Mouse (Mus musculus) gastrocnemius, adult 18-20 months (tissue): ENCODE data around the gene Rrad. TPM values are rescaled to one million over a fixed set of nuclear protein-coding genes. Genes with fewer than 3 reads are reported as not detected.

ENCODE experiments used
- DNase-seq: peaks from one replicate; pipeline ENCODE4 v3.0.0; 2021; ENCODE audit warnings: low spot score
- total RNA-seq, 2 experiments: library from RNA; stranded (reverse); gene quantifications; 2 replicates each; pipeline ENCODE4 v1.2.3; 2021

Gene Rrad
- total RNA-seq, 2 experiments from 2014 or later, result 1.7 to 21.4 TPM

GRCm38 (mm10) chr8:104620765-104621164 is 10.4 kb downstream of the Rrad start:
- no peak for DNase-seq

GRCm38 (mm10) chr8:104613119-104613518 is 18.0 kb downstream of the Rrad start:
- no peak for DNase-seq

DNA sequence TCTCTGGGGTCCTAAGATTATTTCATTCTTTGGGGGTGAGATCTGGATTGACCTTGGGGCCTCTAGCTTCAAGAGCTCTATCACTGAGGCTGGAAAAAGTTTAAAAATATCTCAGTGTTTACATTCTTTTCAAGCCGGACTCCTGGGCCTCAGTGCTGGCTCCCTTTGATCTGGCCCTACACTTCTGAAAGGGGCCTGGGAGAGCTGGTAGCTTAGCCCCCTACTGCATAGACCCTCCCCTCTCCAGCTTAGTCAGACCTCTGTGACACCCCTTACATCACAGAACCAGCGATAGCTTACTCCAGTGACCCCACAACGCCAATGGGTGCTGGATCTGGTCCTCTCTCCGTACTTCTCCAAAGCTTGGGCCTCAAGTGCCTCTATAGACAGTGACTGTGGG is 19.5 kb downstream of the Rrad start:
- no peak for DNase-seq

DNA sequence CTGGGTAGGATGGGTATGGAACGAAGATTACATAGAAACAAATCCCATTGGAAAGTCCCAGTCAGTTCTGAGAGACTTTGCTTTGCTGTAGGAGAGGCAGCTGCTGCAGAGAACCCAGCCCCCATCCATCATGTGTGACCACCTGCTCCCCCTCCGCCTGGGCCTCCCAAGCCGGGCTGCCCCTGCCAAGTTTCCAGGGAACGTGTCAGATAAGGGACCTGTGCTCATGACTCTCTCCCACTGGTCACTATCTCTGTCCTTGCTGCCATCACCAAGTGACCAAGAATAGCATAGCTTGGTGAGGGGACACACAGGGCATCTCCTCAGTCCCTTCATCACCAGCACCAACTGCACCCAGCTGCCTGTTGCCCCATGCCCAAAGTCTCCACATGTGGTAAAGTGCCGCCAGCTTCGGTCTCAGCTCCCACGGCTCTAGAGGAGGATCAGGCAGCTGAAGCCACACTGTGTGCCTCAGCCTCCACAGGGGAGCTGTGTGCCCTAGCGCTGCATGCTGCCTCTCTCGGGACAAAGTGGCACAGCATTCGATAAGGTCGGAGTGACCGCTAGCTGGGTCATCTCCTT is 20.9 kb downstream of the Rrad start:
- DNase-seq, result no peak

- peak; percentile 78 for DNase-seq
Measured at GRCm38 (mm10) chr8:104609222-104609621, 21.9 kb downstream of the Rrad start.

GRCm38 (mm10) chr8:104607944-104608343 is 23.2 kb downstream of the Rrad start:
- DNase-seq, result peak; percentile 87

DNA sequence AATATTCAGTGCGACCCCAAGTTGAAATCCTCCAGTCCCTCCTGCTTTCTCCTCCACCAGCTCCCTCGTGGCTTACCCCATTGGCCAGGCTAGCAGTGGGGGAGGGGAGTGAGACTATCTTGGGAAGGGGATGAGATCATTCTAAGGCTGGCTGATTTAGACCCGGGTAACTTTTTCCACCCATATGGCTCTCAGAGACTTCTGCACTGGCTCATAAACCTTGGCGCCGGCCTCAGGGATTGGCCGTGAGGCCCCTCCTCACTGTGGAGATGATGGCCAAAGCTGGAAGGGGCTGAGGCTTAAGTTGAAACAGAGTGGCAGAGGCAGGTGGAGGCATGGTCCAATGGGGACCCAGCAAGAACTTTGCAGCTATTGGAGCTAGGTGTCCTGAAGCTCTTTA is 24.8 kb downstream of the Rrad start:
- DNase-seq, result peak; percentile 38

GRCm38 (mm10) chr8:104603245-104603593 is 27.9 kb downstream of the Rrad start:
- no peak for DNase-seq

DNA sequence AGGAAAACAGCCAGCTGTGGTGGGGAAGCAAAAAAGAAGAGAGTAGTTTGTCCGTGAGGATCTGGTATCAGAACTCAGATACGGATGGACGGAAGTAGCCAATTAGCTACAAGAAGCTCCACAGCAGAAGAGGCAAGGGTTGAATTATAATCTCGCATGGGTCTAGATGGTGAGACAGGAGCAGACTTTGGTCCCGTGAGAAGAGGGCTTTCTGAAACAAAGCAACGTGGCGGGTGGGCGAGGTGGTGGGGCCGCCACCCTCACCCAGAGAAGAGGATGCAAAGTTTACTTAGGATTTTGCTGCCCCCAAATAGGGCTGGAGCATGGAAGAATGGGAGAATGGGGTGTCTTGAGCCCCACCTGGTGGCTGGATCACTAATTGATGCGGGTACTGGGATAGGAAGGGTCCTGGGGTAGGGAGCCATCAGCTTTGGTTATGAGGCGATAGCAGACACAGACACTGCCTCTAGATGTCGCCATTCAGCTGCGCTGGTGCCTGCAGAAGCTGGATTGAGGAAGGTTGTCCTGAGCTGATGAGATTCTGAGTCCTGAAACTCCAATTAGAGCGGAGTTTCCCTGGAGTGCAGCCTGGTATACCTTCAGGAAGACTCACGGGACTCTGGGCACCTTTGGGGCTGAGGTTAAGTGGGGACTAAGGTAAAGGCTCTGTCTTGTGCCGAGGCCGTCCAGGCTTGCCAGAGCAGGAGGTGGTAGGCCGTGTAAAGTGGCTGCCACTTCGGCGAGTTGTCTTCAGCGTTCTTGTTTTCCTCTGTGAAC is 28.5 kb downstream of the Rrad start:
- peak; percentile 87 for DNase-seq

DNA sequence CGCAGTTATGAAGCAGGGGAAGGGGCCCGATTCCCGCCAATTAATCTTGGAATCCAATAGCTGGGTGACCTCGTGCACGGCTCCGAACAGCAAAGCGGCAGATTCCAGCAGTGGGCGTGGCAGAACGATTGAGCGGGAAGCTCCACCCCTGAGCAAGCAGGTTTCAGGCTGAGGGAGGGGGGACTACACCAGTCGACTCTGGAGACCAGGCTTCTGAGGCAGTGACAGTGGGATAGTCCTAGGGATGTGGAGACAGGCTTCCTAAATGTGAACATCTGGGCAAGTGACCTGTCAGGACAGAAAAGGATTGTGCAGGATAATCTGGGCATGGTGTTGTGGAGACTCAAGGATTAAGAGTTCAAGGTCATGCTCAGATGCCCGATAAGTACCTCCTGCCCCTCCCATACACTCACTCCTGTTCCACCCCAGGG is 29.2 kb downstream of the Rrad start:
- no peak for DNase-seq

DNA sequence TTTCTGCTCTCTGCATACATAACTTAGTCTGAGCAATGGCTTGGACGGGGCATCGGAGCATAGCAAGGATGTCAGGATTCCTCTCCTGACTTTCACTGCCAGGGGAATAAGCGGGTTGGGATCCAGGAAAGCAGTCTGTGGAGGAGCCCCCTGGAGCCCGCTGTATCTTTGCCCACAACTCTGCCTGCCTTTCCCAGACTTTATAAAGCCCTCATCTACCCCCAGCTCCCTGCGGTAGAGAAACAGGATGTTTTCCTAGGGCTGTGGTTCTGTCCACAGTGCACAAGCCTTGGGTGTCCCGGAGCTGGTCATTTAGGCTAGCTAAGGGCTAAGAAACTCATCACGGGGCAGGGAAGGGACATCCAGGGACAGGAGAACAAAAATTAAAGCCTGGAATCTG is 29.7 kb downstream of the Rrad start:
- DNase-seq, result no peak

DNA sequence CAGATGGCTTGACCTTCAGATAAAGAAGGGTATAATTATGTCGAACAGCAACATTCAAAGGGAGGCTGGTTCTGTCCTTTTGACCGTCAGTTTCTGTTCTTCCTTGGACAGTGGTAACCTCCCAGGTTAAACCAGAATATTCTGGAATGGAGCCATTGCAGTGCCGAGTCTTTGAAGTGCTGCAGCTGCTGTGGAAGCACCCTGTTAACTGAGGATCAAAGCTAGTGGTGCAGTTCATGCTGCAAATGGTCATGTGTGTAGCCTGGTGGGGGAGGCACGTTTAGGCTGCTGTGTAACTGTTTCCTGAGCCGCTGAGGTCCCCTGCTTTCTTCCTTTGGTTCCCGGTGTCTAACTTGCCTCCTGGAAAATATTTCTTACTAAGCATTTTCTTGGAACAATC is 32.6 kb downstream of the Rrad start:
- no peak for DNase-seq

- DNase-seq, result peak; percentile 50
Measured at GRCm38 (mm10) chr8:104597656-104598055, 33.5 kb downstream of the Rrad start.

DNA sequence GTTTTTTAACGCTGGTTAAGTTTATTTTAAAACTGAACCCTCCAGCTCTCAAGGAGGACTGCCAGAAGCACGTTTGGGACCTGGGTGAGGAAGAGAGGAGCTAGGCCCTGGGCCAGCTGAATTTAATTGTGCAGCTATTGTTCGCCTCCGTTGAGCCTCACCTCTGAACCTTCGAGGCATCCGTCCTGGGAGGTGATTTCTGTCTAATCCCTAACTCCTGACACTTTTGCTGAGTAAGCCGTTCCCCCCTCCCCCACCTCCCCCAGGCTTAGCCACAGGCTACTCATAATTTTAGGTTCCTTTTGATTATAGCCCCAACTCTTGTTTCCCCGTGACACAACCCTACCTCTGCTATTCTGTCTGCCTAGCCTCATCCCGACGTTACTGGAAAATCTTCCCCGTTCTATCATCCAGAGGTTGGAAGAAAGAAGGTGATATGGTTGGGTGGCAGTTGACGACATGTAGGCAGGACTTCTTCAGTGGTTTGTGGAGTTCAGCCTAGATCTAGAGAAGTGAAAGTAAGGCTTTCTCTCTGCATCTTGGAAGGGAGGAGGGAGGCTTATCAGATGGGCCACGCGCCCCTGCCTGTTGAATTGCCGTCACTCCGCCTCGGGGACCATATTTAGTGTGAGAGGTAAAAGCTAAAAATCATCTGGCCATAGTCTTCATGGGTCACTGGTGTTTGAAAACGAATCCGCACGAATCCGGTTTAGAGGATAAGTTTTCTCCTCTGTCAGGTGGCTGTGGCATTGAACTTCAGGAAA is 35.2 kb downstream of the Rrad start:
- DNase-seq, result no peak

DNA sequence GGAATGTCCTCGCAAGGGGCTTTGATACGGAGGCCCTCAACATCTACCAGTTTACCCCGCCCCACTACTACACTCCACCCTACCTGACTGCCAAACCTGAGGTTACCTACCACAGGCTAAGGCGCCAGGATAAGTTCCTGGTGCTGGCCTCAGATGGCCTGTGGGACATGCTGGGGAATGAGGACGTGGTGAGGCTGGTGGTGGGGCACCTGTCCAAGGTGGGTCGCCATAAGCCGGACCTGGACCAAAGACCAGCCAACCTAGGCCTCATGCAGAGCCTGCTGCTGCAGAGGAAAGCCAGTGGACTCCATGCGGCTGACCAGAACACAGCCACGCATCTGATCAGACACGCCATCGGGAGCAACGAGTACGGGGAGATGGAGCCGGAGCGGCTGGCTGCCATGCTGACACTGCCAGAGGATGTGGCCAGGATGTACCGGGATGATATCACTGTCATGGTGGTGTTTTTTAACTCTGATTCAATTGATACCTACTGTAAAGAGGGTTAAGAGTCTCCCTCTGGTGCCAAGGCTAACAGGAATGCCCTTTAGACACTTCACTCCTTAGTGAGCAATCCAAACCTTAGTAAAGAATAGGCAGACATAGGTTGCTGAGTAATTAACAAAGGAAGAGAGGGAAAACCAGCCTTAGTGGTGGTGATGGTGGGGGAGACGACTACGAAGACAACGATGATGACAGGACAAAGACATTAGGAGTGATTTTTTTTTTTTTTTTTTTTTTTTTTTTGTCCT is 36.3 kb downstream of the Rrad start:
- DNase-seq, result no peak

DNA sequence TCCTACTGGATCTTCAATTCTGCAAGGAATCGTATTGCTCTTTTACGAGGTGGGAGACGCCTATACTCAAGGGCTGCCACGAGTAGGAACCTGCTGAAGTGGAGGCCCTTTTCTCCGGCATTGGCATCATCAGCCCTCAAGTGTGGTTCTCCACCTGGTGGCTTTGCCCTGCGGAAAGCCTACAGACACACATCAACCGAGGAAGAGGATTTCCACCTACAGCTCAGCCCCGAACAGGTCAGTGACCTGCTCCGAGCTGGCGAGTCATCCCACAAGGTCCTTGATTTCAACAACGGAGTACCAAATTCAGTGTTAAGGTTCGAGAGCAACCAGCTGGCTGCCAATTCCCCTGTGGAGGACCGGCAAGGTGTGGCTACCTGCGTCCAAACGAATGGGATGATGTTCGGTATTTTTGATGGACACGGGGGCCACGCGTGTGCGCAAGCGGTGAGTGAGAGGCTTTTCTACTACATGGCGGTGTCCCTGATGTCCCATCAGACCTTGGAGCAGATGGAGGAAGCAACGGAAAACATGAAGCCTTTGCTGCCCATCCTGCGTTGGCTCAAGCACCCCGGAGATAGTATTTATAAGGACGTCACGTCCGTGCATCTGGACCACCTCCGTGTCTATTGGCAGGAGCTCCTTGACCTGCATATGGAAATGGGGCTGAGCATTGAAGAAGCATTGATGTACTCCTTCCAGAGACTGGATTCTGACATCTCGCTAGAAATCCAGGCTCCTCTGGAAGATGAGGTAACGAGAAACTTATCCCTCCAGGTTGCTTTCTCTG is 37.4 kb downstream of the Rrad start:
- DNase-seq, result no peak

- DNase-seq, result no peak
Measured at GRCm38 (mm10) chr8:104592566-104592965, 38.6 kb downstream of the Rrad start.

DNA sequence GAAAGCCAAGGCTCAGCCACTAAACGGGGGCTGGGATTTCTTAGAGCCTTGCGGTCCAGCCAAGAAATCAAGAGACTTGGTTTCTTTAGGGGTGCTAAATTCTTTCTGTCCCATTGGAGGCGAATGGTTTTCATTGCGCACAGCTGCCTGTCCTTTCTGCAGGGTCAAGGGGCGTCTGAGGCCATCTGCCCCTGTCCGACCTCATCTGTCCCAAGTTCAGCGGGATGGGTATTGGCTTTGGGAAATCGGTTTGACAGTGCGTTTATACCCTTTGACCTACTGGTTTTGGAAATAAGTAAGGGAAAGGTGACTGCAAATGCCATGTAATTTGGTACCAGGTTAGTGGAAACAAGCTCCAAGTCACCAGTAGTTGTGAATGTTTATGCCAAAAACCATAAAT is 39.3 kb downstream of the Rrad start:
- DNase-seq, result no peak

- peak; percentile 94 for DNase-seq
Measured at GRCm38 (mm10) chr8:104591133-104591834, 39.8 kb downstream of the Rrad start, which contains the start of gene Pdp2. Gene Pdp2 (plus strand): TSS chr8:104591451.

- DNase-seq, result no peak
Measured at GRCm38 (mm10) chr8:104590284-104590683, 40.8 kb downstream of the Rrad start.
